Mouse (Mus musculus): ENCODE data around the gene Cand2. TPM values are rescaled to one million over a fixed set of nuclear protein-coding genes. Genes with fewer than 3 reads are reported as not detected.

The Cand2 gene
- total and polyA plus RNA-seq, 3 experiments, result 59.0 to 77.2 (median 69.3) TPM

GRCm38 (mm10) chr6:115808196-115808487 is 33.8 kb downstream of the Cand2 start:
- Histone ChIP-seq H3K27ac (peak overlapping the region; percentile 98), H3K9ac (ENCODE audit: low read depth, low read length) (peak overlapping the region; percentile 99), H3K4me3 (peak overlapping the region; percentile 99), H3K36me3 (ENCODE audit: control insufficient read depth, insufficient read depth, low read length) (peaks cover 13% of the 10 kb centered on the region), H3K79me2 (replicated peaks; ENCODE audit: control insufficient read depth, insufficient read depth, low read length) (0 out of 2 replicates have a peak, but pooled peaks cover 3% of the 10 kb centered on the region), H3K27me3 (ENCODE audit: control insufficient read depth, insufficient read depth, low read length) (no peaks in the 10 kb centered on the region), H3K4me1 (ENCODE audit: control insufficient read depth, insufficient read depth, low read length) (peaks cover 10% of the 10 kb centered on the region)
- intact Hi-C loops (cut with DNase I), result loop anchor here (5.0 kb wide), 1 partner anchor 206 kb away; the partner anchor contains the start of gene Mkrn2
- no peak for TF ChIP-seq POLR2A (IDR thresholded peaks at IDR 0.05; ENCODE audit: insufficient read depth, low read depth, low read length)
- no peak for TF ChIP-seq EP300 (IDR thresholded peaks at IDR 0.05; ENCODE audit: insufficient read depth, low read depth, low read length)
- TF ChIP-seq CTCF (IDR thresholded peaks at IDR 0.05), result no peak
- under 1% methylated on average over 22 of the region's 22 CpGs for WGBS
- DNase-seq, result no peak

- peak within 1 kb of the TSS; percentile 99 for H3K4me3 ChIP-seq
- H3K27ac ChIP-seq, result peak within 1 kb of the TSS; percentile 98
- H3K4me1 ChIP-seq (ENCODE audit: control insufficient read depth, insufficient read depth, low read length), result peaks cover 10% of the 10 kb centered on the region
- no peaks in the 10 kb centered on the region for H3K27me3 ChIP-seq (ENCODE audit: control insufficient read depth, insufficient read depth, low read length)
- peak; percentile 84 for TF ChIP-seq CTCF (IDR thresholded peaks at IDR 0.05)
- no peak for TF ChIP-seq EP300 (IDR thresholded peaks at IDR 0.05; ENCODE audit: insufficient read depth, low read depth, low read length)
- TF ChIP-seq POLR2A (IDR thresholded peaks at IDR 0.05; ENCODE audit: insufficient read depth, low read depth, low read length), result peak; percentile 90
- DNase-seq, result peak; percentile 92
- peak within 1 kb of the TSS; percentile 99 for H3K9ac ChIP-seq (ENCODE audit: low read depth, low read length)
- 1% methylated on average over 47 of the region's 47 CpGs for WGBS
- H3K36me3 ChIP-seq (ENCODE audit: control insufficient read depth, insufficient read depth, low read length), result peaks cover 13% of the 10 kb centered on the region
- intact Hi-C loops (cut with DNase I), result loop anchor here (5.0 kb wide), 1 partner anchor 206 kb away; the partner anchor contains the start of gene Mkrn2
- H3K79me2 ChIP-seq (replicated peaks; ENCODE audit: control insufficient read depth, insufficient read depth, low read length), result 0 out of 2 replicates have a peak, but pooled peaks cover 3% of the 10 kb centered on the region
These were observed 34.3 kb downstream of the Cand2 start, which contains the start of gene Rpl32 for GRCm38 (mm10) chr6:115808488-115809231. Rpl32 (minus strand) TSS chr6:115808747.

GRCm38 (mm10) chr6:115811606-115812005 is 37.3 kb downstream of the Cand2 start:
- WGBS, result 66% methylated on average over 8 of the region's 8 CpGs
- intact Hi-C loops (cut with DNase I), result no loop called here
- Histone ChIP-seq H3K27me3 (ENCODE audit: control insufficient read depth, insufficient read depth, low read length) (no peaks in the 10 kb centered on the region), H3K79me2 (replicated peaks; ENCODE audit: control insufficient read depth, insufficient read depth, low read length) (0 out of 2 replicates have a peak, but pooled peaks cover 3% of the 10 kb centered on the region), H3K4me1 (ENCODE audit: control insufficient read depth, insufficient read depth, low read length) (peaks cover 11% of the 10 kb centered on the region), H3K4me3 (no peak overlapping the region), H3K36me3 (ENCODE audit: control insufficient read depth, insufficient read depth, low read length) (peaks cover 5% of the 10 kb centered on the region; the same call in 1 of the 2 replicates), H3K9ac (ENCODE audit: low read depth, low read length) (no peak overlapping the region), H3K27ac (no peak overlapping the region)
- TF ChIP-seq POLR2A (IDR thresholded peaks at IDR 0.05; ENCODE audit: insufficient read depth, low read depth, low read length) (no peak), CTCF (IDR thresholded peaks at IDR 0.05) (no peak), EP300 (IDR thresholded peaks at IDR 0.05; ENCODE audit: insufficient read depth, low read depth, low read length) (no peak)
- DNase-seq, result no peak

GRCm38 (mm10) chr6:115814104-115814503 is 39.8 kb downstream of the Cand2 start:
- TF ChIP-seq CTCF (IDR thresholded peaks at IDR 0.05) (peak; percentile 77), POLR2A (IDR thresholded peaks at IDR 0.05; ENCODE audit: insufficient read depth, low read depth, low read length) (peak; percentile 45; the same call in 1 of the 2 replicates), EP300 (IDR thresholded peaks at IDR 0.05; ENCODE audit: insufficient read depth, low read depth, low read length) (peak; percentile 63; the same call in 1 of the 2 replicates)
- peaks cover 4% of the 10 kb centered on the region; the same call in 1 of the 2 replicates for H3K4me1 ChIP-seq (ENCODE audit: control insufficient read depth, insufficient read depth, low read length)
- H3K27ac ChIP-seq, result peak overlapping the region; percentile 65
- peak; percentile 67 to 79 for DNase-seq
- no peaks in the 10 kb centered on the region for H3K27me3 ChIP-seq (ENCODE audit: control insufficient read depth, insufficient read depth, low read length)
- intact Hi-C loops (cut with DNase I), result no loop called here
- no peaks in the 10 kb centered on the region for H3K36me3 ChIP-seq (ENCODE audit: control insufficient read depth, insufficient read depth, low read length)
- H3K4me3 ChIP-seq, result no peak overlapping the region
- no peak overlapping the region for H3K9ac ChIP-seq (ENCODE audit: low read depth, low read length)
- H3K79me2 ChIP-seq (replicated peaks; ENCODE audit: control insufficient read depth, insufficient read depth, low read length), result no peaks in the 10 kb centered on the region
- WGBS, result 24% methylated on average over 4 of the region's 4 CpGs

- H3K36me3 ChIP-seq (ENCODE audit: control insufficient read depth, insufficient read depth, low read length), result no peaks in the 10 kb centered on the region
- H3K4me1 ChIP-seq (ENCODE audit: control insufficient read depth, insufficient read depth, low read length), result peaks cover 4% of the 10 kb centered on the region; the same call in 1 of the 2 replicates
- H3K79me2 ChIP-seq (replicated peaks; ENCODE audit: control insufficient read depth, insufficient read depth, low read length), result no peaks in the 10 kb centered on the region
- no peak overlapping the region; the same call in 1 of the 2 replicates for H3K27ac ChIP-seq
- WGBS, result 60% methylated on average over 4 of the region's 4 CpGs
- TF ChIP-seq POLR2A (IDR thresholded peaks at IDR 0.05; ENCODE audit: insufficient read depth, low read depth, low read length) (no peak), EP300 (IDR thresholded peaks at IDR 0.05; ENCODE audit: insufficient read depth, low read depth, low read length) (no peak)
- DNase-seq, result no peak
- H3K27me3 ChIP-seq (ENCODE audit: control insufficient read depth, insufficient read depth, low read length), result no peaks in the 10 kb centered on the region
- no peak overlapping the region for H3K9ac ChIP-seq (ENCODE audit: low read depth, low read length)
- intact Hi-C loops (cut with DNase I), result no loop called here
- H3K4me3 ChIP-seq, result no peak overlapping the region
These were observed 40.7 kb downstream of the Cand2 start for GRCm38 (mm10) chr6:115815041-115815440.

GRCm38 (mm10) chr6:115818129-115818528 is 43.8 kb downstream of the Cand2 start:
- Histone ChIP-seq H3K4me1 (ENCODE audit: control insufficient read depth, insufficient read depth, low read length) (peaks cover 4% of the 10 kb centered on the region; the same call in 1 of the 2 replicates), H3K36me3 (ENCODE audit: control insufficient read depth, insufficient read depth, low read length) (no peaks in the 10 kb centered on the region), H3K4me3 (no peak overlapping the region), H3K27me3 (ENCODE audit: control insufficient read depth, insufficient read depth, low read length) (no peaks in the 10 kb centered on the region), H3K27ac (no peak overlapping the region), H3K9ac (ENCODE audit: low read depth, low read length) (no peak overlapping the region), H3K79me2 (replicated peaks; ENCODE audit: control insufficient read depth, insufficient read depth, low read length) (no peaks in the 10 kb centered on the region)
- TF ChIP-seq CTCF (IDR thresholded peaks at IDR 0.05) (no peak), EP300 (IDR thresholded peaks at IDR 0.05; ENCODE audit: insufficient read depth, low read depth, low read length) (no peak), POLR2A (IDR thresholded peaks at IDR 0.05; ENCODE audit: insufficient read depth, low read depth, low read length) (no peak)
- no peak for DNase-seq
- WGBS, result 66% methylated on average over 2 of the region's 2 CpGs
- intact Hi-C loops (cut with DNase I), result no loop called here
